Mouse (Mus musculus): ENCODE measurements at regions not wholly inside any gene's neighbourhood (a gene's known extent, or its start where the extent isn't known, plus 50 kb on each side); places are given as distances from the start of the nearest gene placed in this dataset.

DNA sequence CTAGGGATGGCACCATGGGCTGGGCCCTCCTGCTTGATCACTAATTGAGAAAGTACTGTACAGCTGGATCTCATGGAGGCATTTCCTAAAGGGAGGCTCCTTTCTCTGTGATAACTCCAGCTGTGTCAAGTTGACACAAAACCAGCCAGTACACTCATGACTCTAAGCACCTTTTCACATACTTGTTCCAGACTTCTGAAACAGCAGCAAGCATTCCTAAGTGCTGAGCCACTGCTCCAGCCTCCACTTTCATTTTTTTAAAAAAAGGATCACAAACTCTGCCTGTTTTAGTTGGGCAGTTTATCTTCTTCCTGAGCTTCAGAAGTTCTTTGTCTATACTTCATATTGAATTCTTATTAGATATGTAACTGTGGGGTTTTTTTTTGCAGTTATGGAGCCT, 56.0 kb upstream of the Gpc4 start:
- TF ChIP-seq CTCF (IDR thresholded peaks at IDR 0.05) (no peak), EP300 (IDR thresholded peaks at IDR 0.05) (peak; percentile 38; the same call in 1 of the 2 replicates)
- Histone ChIP-seq H3K36me3 (ENCODE audit: insufficient read depth, low read length) (no peaks in the 10 kb centered on the region), H3K9me3 (ENCODE audit: low read length) (no peaks in the 10 kb centered on the region), H3K27ac (ENCODE audit: low read length) (no peak overlapping the region), H3K9ac (replicated peaks; ENCODE audit: low read depth) (no peak overlapping the region), H3K4me1 (ENCODE audit: insufficient read depth, low read depth, low read length) (no peaks in the 10 kb centered on the region), H3K4me3 (ENCODE audit: low read depth, low read length) (no peak overlapping the region), H3K4me2 (replicated peaks; ENCODE audit: low read depth, low read length) (no peak overlapping the region), H3K27me3 (replicated peaks; ENCODE audit: insufficient read depth, low read length) (no peaks in the 10 kb centered on the region)
- peak; percentile 64 for DNase-seq (ENCODE audit: low spot score)
- ATAC-seq, result peak; percentile 76

DNA sequence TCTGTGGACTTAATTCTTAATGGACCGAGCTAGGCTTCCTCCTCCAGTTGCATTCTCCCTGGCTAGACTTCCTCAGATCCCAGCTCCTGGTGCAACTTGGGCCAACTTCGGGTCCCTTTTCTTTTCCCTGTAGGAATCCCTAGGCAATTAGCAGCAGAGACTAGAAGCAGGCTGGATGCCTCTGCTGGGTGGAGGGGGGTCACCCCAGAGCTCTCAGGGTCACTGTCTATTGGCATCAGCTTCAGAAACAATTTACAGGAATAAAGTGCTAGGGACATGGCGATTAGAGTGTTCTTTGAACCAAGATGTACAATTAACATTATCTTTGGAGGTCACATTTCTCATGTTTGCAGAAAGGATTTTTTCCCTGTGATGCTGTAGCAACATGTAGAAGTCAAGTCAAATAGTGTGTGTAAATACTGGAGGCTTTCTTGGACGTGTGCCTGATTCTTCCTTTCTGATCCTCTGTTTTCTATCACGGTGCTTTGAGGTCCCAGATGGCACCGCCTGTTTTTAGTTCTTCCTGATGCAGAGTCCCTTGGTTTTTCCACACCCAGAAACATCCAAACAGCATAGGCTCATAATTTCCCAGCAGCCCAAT, 52.2 kb upstream of the Gpc4 start:
- ATAC-seq, result no peak

More for the DNA sequence above, 52.2 kb upstream of the Gpc4 start:
- no peak overlapping the region for H3K4me3 ChIP-seq (ENCODE audit: low read depth, low read length)
- H3K9me3 ChIP-seq (ENCODE audit: low read length), result no peaks in the 10 kb centered on the region
- H3K36me3 ChIP-seq (ENCODE audit: insufficient read depth, low read length), result no peaks in the 10 kb centered on the region
- H3K27me3 ChIP-seq (replicated peaks; ENCODE audit: insufficient read depth, low read length), result no peaks in the 10 kb centered on the region
- TF ChIP-seq EP300 (IDR thresholded peaks at IDR 0.05) (no peak), CTCF (IDR thresholded peaks at IDR 0.05) (no peak)
- 29% methylated on average over 6 of the region's 6 CpGs for WGBS
- DNase-seq (ENCODE audit: low spot score), result no peak
- no peak overlapping the region for H3K4me2 ChIP-seq (replicated peaks; ENCODE audit: low read depth, low read length)
- no peak overlapping the region for H3K9ac ChIP-seq (replicated peaks; ENCODE audit: low read depth)
- no peak overlapping the region for H3K27ac ChIP-seq (ENCODE audit: low read length)
- H3K4me1 ChIP-seq (ENCODE audit: insufficient read depth, low read depth, low read length), result no peaks in the 10 kb centered on the region
